Mouse (Mus musculus): Measurements from ENCODE around the gene Gm10912. TPM values are rescaled to one million over a fixed set of nuclear protein-coding genes. Genes with fewer than 3 reads are reported as not detected.
A peak's percentile ranks its signal among the peaks of the same experiment; 100 is the strongest.
"Not testable (repeated sequence)": the region's sequence is repeated elsewhere in the genome, so short reads cannot be mapped to it uniquely, and the experiment has no call there.

Gene Gm10912
- 0.22 and 0.33 TPM in 2 replicates for polyA plus RNA-seq (2012; rRNA removed)

DNA sequence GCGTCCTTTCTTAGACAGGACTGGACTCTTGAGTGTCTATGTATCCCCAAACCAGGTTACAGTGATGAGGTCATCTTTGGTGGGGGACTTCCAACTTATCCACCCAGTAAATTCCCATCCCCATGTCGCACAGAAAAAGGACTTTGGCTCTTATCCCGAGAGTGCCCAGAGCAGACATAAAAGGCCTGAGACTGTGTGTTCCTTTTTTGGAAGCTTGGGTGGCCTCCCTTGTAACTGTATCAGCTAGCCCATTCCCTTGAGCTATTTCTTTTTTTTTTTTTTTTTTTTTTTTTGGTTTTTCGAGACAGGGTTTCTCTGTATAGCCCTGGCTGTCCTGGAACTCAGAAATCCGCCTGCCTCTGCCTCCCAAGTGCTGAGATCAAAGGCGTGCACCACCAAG lies at the start of gene Gm10912:
TSS of gene Gm10912 (plus strand) at position 301 of the 400 bp plus-strand sequence.
- DNase-seq; H3K27ac ChIP-seq (ENCODE audit: insufficient read depth, low read length); H3K4me1 ChIP-seq (ENCODE audit: control insufficient read depth, insufficient read depth, low read length); H3K4me3 ChIP-seq (replicated peaks; ENCODE audit: insufficient read depth, low read depth, low read length); H3K27me3 ChIP-seq (ENCODE audit: control insufficient read depth, insufficient read depth, low read length): not testable (repeated sequence)
- 82% methylated on average over 6 of the region's 6 CpGs for WGBS

DNA sequence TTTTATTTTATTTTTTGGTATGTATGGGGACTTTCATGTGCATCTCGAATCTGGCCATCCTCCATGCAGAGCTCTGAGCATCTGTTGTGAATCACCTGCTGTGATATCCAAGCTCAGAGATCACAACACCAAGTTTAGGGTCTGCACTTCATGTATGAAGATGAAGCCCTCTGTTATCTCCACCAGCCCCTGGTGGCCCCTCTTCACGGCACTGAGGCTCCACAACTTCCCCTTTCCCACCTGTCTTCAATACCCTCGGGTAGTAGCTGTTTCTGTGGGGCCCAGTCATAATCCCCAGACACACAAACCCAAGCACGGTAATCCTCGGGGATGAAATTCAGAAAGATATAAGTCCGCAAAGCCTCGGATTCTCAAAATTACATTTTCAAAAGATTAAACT lies 42.5 kb upstream of the Gm10912 start:
- WGBS = 80% methylated on average over 7 of the region's 7 CpGs
- H3K27ac ChIP-seq (ENCODE audit: insufficient read depth, low read length) = no peak overlapping the region
- H3K4me3 ChIP-seq (replicated peaks; ENCODE audit: insufficient read depth, low read depth, low read length) = no peak overlapping the region
- no peaks in the 10 kb centered on the region for H3K27me3 ChIP-seq (ENCODE audit: control insufficient read depth, insufficient read depth, low read length)
- DNase-seq = no peak
- TF ChIP-seq CTCF (IDR thresholded peaks at IDR 0.05; ENCODE audit: borderline replicate concordance, insufficient read depth, low read depth, low read length) (no peak), POLR2A (IDR thresholded peaks at IDR 0.05; ENCODE audit: borderline replicate concordance, insufficient read depth, low read length) (no peak)
- peaks cover 3% of the 10 kb centered on the region; the same call in 1 of the 2 replicates for H3K4me1 ChIP-seq (ENCODE audit: control insufficient read depth, insufficient read depth, low read length)

- no peak for DNase-seq
- Histone ChIP-seq H3K4me1 (ENCODE audit: control insufficient read depth, insufficient read depth, low read length) (peaks cover 4% of the 10 kb centered on the region; the same call in 1 of the 2 replicates), H3K27me3 (ENCODE audit: control insufficient read depth, insufficient read depth, low read length) (no peaks in the 10 kb centered on the region), H3K27ac (ENCODE audit: insufficient read depth, low read length) (no peak overlapping the region), H3K4me3 (replicated peaks; ENCODE audit: insufficient read depth, low read depth, low read length) (no peak overlapping the region)
- WGBS = 92% methylated on average over 4 of the region's 4 CpGs
- TF ChIP-seq POLR2A (IDR thresholded peaks at IDR 0.05; ENCODE audit: borderline replicate concordance, insufficient read depth, low read length) (no peak), CTCF (IDR thresholded peaks at IDR 0.05; ENCODE audit: borderline replicate concordance, insufficient read depth, low read depth, low read length) (no peak)
Observed at GRCm38 (mm10) chr2:104024656-104025055, 41.0 kb upstream of the Gm10912 start.

DNA sequence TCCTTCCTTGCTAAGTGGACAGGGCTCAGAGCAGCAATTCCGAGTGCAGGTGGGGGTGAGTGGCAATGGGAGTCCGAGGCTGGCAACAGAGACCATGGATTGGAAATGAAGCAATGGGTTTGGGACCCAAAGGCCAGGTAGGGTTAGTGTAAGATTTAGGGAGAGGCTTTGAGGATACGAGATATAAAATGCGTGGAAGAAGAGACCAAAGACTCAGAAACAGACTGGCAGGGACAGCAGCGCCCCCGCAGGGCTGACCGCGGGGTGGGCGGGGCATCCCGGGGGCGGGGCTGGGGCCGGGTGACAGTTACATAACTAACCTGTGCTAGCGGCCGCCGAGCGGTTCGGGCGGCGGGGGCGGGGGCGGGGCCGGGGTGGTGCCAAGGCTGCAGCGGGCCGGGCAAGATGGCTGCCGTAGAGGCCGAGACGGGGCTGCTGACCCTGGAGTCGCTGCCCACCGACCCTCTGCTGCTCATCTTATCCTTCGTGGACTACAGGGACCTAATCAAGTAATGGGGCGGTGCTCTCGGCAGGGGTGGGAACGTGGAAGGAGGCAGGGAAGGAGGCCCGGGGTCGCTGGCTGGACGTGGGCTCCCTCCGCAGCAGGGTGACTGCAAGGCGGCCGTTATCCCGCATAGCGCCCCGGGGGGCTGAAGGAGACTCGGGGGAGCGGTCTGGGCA lies 38.0 kb upstream of the Gm10912 start, which contains the start of gene Fbxo3:
TSS of gene Fbxo3 (plus strand) at position 264 of the 681 bp plus-strand sequence.
- 2% methylated on average over 36 of the region's 44 CpGs for WGBS
- TF ChIP-seq POLR2A (IDR thresholded peaks at IDR 0.05; ENCODE audit: borderline replicate concordance, insufficient read depth, low read length) (peak; percentile 56; the same call in 1 of the 2 replicates), CTCF (IDR thresholded peaks at IDR 0.05; ENCODE audit: borderline replicate concordance, insufficient read depth, low read depth, low read length) (no peak)
- H3K27me3 ChIP-seq (ENCODE audit: control insufficient read depth, insufficient read depth, low read length) = no peaks in the 10 kb centered on the region
- peak within 1 kb of the TSS; percentile 93 for H3K4me3 ChIP-seq (replicated peaks; ENCODE audit: insufficient read depth, low read depth, low read length)
- DNase-seq = peak; percentile 91 to 93
- peak within 1 kb of the TSS; percentile 91 for H3K27ac ChIP-seq (ENCODE audit: insufficient read depth, low read length)
- H3K4me1 ChIP-seq (ENCODE audit: control insufficient read depth, insufficient read depth, low read length) = peaks cover 9% of the 10 kb centered on the region; the same call in 1 of the 2 replicates

DNA sequence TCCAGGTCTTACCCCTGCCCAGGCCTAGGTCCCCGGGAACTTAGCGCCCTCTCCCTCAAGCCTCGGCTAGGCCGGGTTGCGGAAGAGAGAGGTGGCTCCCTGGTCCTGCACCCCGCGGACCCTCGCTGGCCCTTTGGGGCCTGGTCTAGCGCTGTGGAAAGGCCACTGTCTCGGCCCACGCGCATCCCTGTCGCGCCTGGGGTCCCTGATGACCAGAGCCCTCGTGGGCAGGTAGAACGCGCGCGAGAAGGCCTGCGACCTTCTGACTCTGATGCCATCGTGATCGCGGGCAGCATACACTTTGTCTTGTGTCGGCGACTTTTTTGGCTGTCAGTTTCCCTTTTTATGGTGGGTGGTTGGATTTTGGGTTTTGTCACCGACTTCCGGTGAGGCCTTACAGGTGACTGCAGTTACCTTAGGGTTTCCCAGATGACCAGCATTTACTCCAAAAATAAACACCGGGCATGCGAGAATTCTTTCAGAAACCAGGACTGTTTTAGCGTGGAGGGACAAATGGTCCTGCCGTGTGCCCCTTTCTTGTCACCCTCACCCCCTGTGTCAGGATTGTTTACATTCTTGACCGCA lies 37.4 kb upstream of the Gm10912 start, which contains the start of gene 4931422A03Rik:
TSS of gene 4931422A03Rik (minus strand) at position 223 of the 585 bp plus-strand sequence.
- Histone ChIP-seq H3K27ac (ENCODE audit: insufficient read depth, low read length) (peak within 1 kb of the TSS; percentile 91), H3K27me3 (ENCODE audit: control insufficient read depth, insufficient read depth, low read length) (no peaks in the 10 kb centered on the region), H3K4me3 (replicated peaks; ENCODE audit: insufficient read depth, low read depth, low read length) (peak within 1 kb of the TSS; percentile 93), H3K4me1 (ENCODE audit: control insufficient read depth, insufficient read depth, low read length) (peaks cover 9% of the 10 kb centered on the region; the same call in 1 of the 2 replicates)
- DNase-seq = peak in 1 of 2 experiments; percentile 50
- TF ChIP-seq POLR2A (IDR thresholded peaks at IDR 0.05; ENCODE audit: borderline replicate concordance, insufficient read depth, low read length) (no peak), CTCF (IDR thresholded peaks at IDR 0.05; ENCODE audit: borderline replicate concordance, insufficient read depth, low read depth, low read length) (no peak)
- WGBS = under 1% methylated on average over 32 of the region's 32 CpGs

DNA sequence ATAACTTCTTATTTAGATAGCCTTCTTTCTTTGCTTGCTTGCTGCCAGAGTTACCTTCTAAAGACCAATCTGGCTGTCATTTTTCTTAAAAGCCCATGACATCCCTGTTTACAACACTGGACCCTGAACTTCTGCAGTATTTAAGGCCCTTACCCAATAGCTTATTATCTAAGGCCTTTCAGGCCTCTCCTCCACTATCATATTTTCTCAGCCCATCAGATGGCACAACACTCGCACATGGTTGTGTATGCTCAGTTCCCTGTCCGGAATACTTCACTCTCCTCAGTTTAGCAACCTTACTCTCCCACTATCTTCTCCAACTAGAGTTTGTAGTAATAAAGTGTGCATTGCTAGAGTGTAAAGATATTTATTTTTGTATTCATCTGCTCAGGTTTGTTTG lies 36.6 kb upstream of the Gm10912 start:
- no peak for TF ChIP-seq POLR2A (IDR thresholded peaks at IDR 0.05; ENCODE audit: borderline replicate concordance, insufficient read depth, low read length)
- no peak for TF ChIP-seq CTCF (IDR thresholded peaks at IDR 0.05; ENCODE audit: borderline replicate concordance, insufficient read depth, low read depth, low read length)
- 16% methylated on average over 2 of the region's 2 CpGs for WGBS

DNA sequence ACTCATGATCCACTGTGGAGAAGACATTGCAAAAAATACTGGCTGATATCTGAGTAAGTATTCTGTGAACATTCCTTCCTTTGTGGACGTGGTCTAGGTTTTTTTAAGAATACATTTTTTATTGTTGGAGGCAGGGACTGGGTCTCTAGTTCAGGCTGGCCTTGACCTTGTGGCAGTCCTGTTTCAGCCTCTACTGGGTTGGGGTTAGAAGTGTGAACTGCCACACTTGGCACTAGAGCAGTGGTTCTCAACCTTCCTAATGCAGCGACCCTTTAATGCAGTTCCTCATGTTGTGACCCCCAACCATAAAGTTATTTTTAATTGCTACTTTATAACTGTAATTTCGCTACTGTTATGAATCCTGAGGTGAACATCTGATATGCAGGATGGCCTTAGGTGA lies 35.2 kb upstream of the Gm10912 start:
- H3K4me1 ChIP-seq (ENCODE audit: control insufficient read depth, insufficient read depth, low read length) = peaks cover 9% of the 10 kb centered on the region; the same call in 1 of the 2 replicates

More for the DNA sequence above, 36.6 kb upstream of the Gm10912 start:
- Histone ChIP-seq H3K4me1 (ENCODE audit: control insufficient read depth, insufficient read depth, low read length) (peaks cover 9% of the 10 kb centered on the region; the same call in 1 of the 2 replicates), H3K27me3 (ENCODE audit: control insufficient read depth, insufficient read depth, low read length) (no peaks in the 10 kb centered on the region), H3K4me3 (replicated peaks; ENCODE audit: insufficient read depth, low read depth, low read length) (peak overlapping the region; percentile 87), H3K27ac (ENCODE audit: insufficient read depth, low read length) (no peak overlapping the region)
- DNase-seq = no peak

DNA sequence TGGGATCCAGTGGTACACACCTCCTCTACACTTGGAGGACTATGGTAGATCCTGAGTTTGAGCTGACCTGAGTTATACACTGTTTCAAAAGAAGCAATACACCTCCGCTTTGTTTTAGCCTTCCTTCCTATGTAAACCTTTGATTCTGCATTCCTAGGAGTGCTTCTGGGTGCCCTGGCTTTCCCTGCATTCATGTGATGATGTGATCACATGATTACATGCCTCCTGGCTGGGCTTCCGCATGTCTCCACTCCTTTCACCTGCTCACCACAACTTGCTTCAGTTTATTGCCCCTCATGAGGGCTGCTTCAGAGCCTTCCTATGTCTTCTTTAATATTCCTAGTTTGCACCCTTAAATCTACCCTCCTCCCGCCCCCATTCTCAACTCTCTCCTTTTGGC lies 33.6 kb upstream of the Gm10912 start:
- Histone ChIP-seq H3K4me3 (replicated peaks; ENCODE audit: insufficient read depth, low read depth, low read length) (no peak overlapping the region), H3K4me1 (ENCODE audit: control insufficient read depth, insufficient read depth, low read length) (peaks cover 9% of the 10 kb centered on the region; the same call in 1 of the 2 replicates), H3K27ac (ENCODE audit: insufficient read depth, low read length) (no peak overlapping the region), H3K27me3 (ENCODE audit: control insufficient read depth, insufficient read depth, low read length) (no peaks in the 10 kb centered on the region)
- DNase-seq = no peak
- 90% methylated on average over 3 of the region's 3 CpGs for WGBS
- TF ChIP-seq CTCF (IDR thresholded peaks at IDR 0.05; ENCODE audit: borderline replicate concordance, insufficient read depth, low read depth, low read length) (no peak), POLR2A (IDR thresholded peaks at IDR 0.05; ENCODE audit: borderline replicate concordance, insufficient read depth, low read length) (no peak)

More for the DNA sequence above, 35.2 kb upstream of the Gm10912 start:
- 86% methylated on average over 3 of the region's 3 CpGs for WGBS
- Histone ChIP-seq H3K27me3 (ENCODE audit: control insufficient read depth, insufficient read depth, low read length) (no peaks in the 10 kb centered on the region), H3K27ac (ENCODE audit: insufficient read depth, low read length) (no peak overlapping the region), H3K4me3 (replicated peaks; ENCODE audit: insufficient read depth, low read depth, low read length) (no peak overlapping the region)
- no peak for DNase-seq
- no peak for TF ChIP-seq POLR2A (IDR thresholded peaks at IDR 0.05; ENCODE audit: borderline replicate concordance, insufficient read depth, low read length)
- TF ChIP-seq CTCF (IDR thresholded peaks at IDR 0.05; ENCODE audit: borderline replicate concordance, insufficient read depth, low read depth, low read length) = no peak
